Mouse (Mus musculus) kidney, adult 2 months (tissue): ENCODE measurements around the gene Hist1h2bk. TPM values are rescaled to one million over a fixed set of nuclear protein-coding genes. Genes with fewer than 3 reads are reported as not detected.
"Not testable (repeated sequence)": the region's sequence is repeated elsewhere in the genome, so short reads cannot be mapped to it uniquely, and the experiment has no call there.

Experiments
- DNase-seq: peaks from one replicate; pipeline ENCODE4 v3.0.0; 2021
- H3K27ac ChIP-seq: fragments of 200-500 bp; 2 replicates; pipeline ENCODE4 v1.5.1; 2012; ENCODE audit warnings: low read depth, low read length, control low read depth, inconsistent platforms; ENCODE audit not compliant: insufficient read depth
- H3K27me3 ChIP-seq: fragments of 200-500 bp; replicated peaks from 2 replicates; pipeline ENCODE4 v1.6.1; 2012; ENCODE audit warnings: mild to moderate bottlenecking, moderate library complexity, low read length, inconsistent platforms; ENCODE audit not compliant: control insufficient read depth, insufficient read depth
- H3K36me3 ChIP-seq: fragments of 200-500 bp; 2 replicates; pipeline ENCODE4 v1.6.1; 2012; ENCODE audit warnings: mild to moderate bottlenecking, moderate library complexity, low read length, inconsistent platforms; ENCODE audit not compliant: control insufficient read depth, insufficient read depth
- H3K4me1 ChIP-seq: fragments of 200-500 bp; 2 replicates; pipeline ENCODE4 v1.6.1; 2011; ENCODE audit warnings: low read length; ENCODE audit not compliant: control insufficient read depth, insufficient read depth
- H3K4me3 ChIP-seq: fragments of 200-500 bp; 2 replicates; pipeline ENCODE4 v1.5.1; 2011; ENCODE audit warnings: mild to moderate bottlenecking, low read depth, low read length, control low read depth; ENCODE audit not compliant: insufficient read depth
- CTCF ChIP-seq: fragments of 200-500 bp; conservative IDR thresholded peaks from 2 replicates; pipeline ENCODE4 v1.5.1; 2011; ENCODE audit warnings: low read depth, mild to moderate bottlenecking, control low read depth, low read length, moderate library complexity, mixed read lengths; ENCODE audit not compliant: insufficient read depth, insufficient read length
- POLR2A ChIP-seq: fragments of 200-500 bp; IDR thresholded peaks from one replicate; pipeline ENCODE4 v1.6.1; 2011; ENCODE audit warnings: low read depth, low read length, control low read depth
- WGBS: fragments of 180-500 bp; shearing (Covaris S2); methylation state at CpG from one replicate; pipeline ENCODE4 v1.1.7; 2018; 5-methylcytosine and 5-hydroxymethylcytosine counted together
- polyA plus RNA-seq: library from polyadenylated mRNA; depleted of rRNA; stranded (reverse); fragments of >200 nt; gene quantifications from 2 replicates; pipeline ENCODE4 v1.2.3, GENCODE M21; 2012; rRNA removed

Hist1h2bk gene
- polyA plus RNA-seq = 4.2 and 6.0 TPM in 2 replicates

DNA sequence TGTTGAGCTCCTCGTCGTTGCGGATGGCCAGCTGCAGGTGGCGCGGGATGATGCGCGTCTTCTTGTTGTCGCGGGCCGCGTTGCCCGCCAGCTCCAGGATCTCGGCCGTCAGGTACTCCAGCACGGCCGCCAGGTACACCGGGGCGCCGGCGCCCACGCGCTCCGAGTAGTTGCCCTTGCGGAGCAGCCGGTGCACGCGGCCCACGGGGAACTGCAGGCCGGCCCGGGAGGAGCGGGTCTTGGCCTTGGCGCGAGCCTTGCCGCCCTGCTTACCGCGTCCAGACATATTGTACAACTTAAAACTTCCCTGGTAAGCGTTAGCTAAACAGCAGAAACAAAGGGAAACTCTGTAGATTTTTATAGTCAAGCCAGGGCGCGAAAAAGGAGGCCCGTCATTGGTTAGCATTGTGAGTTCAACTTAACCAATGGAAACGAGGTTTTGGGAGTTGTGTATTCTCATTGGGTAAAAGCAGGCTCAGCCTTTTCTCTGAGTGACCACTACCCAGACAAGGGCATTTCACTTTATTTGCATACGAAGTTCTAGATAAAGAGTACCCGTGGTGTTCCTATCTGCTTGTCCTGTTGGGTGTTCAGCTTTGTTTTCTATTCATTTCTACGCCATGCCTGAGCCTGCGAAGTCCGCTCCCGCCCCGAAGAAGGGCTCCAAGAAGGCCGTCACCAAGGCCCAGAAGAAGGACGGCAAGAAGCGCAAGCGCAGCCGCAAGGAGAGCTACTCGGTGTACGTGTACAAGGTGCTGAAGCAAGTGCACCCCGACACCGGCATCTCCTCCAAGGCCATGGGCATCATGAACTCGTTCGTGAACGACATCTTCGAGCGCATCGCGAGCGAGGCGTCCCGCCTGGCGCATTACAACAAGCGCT is at the start of gene Hist1h2bk, which contains the start of gene Hist1h2ah:
Gene Hist1h2bk (plus strand): TSS at position 604 of the 882 bp plus-strand sequence.
Gene Hist1h2ah (minus strand): TSS at position 302 of the 882 bp plus-strand sequence.
- peak; percentile 95 for DNase-seq
- under 1% methylated on average over 33 of the region's 69 CpGs for WGBS
- not testable (repeated sequence) for H3K4me1 ChIP-seq, H3K36me3 ChIP-seq, H3K27me3 ChIP-seq
- Histone ChIP-seq H3K4me3 (peak within 1 kb of the TSS; percentile 69), H3K27ac (peak within 1 kb of the TSS; percentile 96)

DNA sequence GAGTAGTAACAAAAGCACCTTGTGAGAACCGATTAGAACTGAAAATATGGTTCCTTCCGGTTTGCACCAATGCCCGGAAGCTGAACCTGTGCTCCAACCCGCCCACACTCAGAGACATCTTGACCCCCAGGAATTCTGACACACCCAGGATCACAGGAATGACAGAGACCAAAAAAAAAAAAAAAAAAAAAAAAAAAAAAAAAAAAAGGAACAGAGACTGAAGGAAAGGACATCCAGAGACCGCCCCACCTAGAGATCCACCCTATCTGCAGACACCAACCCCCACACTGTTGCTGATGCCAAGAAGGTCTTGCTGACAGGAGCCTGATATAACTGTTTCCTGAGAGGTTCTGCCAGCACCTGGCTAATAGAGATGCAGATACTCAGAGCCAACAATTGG is 43.1 kb upstream of the Hist1h2bk start:
- Histone ChIP-seq H3K4me1 (no peaks in the 10 kb centered on the region), H3K36me3 (no peaks in the 10 kb centered on the region), H3K4me3 (no peak overlapping the region), H3K27me3 (peaks cover 7% of the 10 kb centered on the region), H3K27ac (no peak overlapping the region)
- 89% methylated on average over 5 of the region's 5 CpGs for WGBS
- no peak for DNase-seq
- TF ChIP-seq POLR2A = no peak
- no peak for TF ChIP-seq CTCF

DNA sequence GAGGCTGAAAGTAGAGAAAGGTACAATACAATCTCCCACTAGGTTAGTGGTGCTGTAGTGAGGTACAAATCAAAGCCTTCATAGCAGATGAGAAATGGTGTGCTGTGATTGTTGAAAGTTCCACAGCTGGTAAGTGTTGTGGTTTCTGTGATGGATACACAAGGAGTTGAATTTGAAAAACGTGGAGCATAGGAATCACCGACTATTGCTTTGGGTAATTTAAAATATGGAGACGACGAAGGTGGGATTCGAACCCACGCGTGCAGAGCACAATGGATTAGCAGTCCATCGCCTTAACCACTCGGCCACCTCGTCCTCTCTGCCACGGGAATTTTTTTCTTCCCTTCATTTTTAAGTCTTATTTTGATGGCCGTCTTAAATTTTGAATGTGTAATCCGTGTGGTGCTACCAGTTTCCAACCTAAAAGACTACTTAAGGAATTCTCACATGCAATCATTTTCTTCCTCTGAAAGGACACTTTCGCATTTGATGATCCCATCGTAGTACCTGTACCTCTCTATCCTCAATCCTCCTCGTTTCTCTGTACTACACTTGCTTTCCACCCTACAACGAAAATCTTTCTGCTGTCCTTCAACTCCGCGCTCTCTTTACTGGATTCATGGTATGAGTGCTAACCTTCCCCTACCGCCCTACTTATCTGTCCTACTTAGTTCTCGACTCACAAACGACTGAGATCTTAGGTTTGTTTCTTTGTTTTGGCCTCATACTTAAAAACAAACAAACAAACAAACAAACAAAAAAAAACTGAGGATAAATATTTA is 41.5 kb upstream of the Hist1h2bk start:
- Histone ChIP-seq H3K4me1 (no peaks in the 10 kb centered on the region), H3K4me3 (no peak overlapping the region), H3K27ac (no peak overlapping the region), H3K36me3 (no peaks in the 10 kb centered on the region), H3K27me3 (peaks cover 10% of the 10 kb centered on the region)
- 13% methylated on average over 22 of the region's 22 CpGs for WGBS
- TF ChIP-seq POLR2A (no peak), CTCF (no peak)
- peak; percentile 25 for DNase-seq

DNA sequence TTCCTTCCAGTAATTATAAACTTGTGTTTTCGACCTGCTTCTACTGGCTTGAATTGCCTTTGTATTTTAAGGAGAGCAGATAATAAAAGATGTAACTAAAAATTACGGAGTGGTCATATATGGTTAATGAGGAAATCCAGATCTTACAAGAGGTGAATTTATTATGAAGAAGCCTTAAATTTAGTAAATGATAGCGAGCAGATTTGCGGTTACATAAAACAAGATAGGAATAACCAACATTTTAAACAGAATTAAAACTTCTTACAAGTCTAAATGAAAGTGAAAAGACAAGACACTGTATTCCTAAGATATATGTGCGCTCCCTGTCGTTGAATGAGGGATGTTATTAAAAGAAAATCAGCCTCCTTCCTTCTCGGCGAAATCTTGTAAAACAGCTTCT is 40.8 kb upstream of the Hist1h2bk start:
- 16% methylated on average over 8 of the region's 8 CpGs for WGBS
- H3K4me1 ChIP-seq = no peaks in the 10 kb centered on the region
- peaks cover 10% of the 10 kb centered on the region for H3K27me3 ChIP-seq

DNA sequence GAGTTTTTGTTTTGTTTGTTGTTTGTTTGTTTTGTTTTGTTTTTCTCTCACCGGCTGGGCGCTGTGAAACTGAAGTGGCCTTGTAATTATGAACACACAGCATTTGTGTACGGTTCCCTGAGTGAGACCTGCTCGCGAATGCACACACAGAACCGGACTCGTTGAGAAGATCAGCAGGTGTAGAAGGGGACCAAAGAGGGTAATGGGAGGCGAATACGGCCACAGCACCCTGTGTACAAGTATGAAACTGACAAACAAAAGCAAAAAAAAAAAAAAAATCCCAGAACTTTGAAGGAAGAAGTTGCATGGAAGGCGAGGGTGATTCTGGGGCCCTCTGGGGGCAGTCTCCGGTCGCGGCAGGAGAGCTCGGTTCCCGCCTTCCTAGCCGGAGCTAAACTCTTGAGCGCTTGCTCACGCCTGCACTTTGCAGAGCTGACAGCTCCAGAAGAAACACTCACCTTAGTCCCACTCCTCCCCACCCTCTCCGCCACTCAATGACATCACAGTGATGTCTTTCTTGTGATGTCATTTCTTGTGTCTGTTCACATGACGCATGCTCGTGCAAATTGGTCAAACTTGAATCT is 40.2 kb upstream of the Hist1h2bk start:
- 6% methylated on average over 21 of the region's 21 CpGs for WGBS
- no peaks in the 10 kb centered on the region for H3K4me1 ChIP-seq

More for the DNA sequence above, 40.8 kb upstream of the Hist1h2bk start:
- TF ChIP-seq CTCF = no peak
- no peak for DNase-seq
- Histone ChIP-seq H3K36me3 (no peaks in the 10 kb centered on the region), H3K27ac (no peak overlapping the region), H3K4me3 (no peak overlapping the region)

DNA sequence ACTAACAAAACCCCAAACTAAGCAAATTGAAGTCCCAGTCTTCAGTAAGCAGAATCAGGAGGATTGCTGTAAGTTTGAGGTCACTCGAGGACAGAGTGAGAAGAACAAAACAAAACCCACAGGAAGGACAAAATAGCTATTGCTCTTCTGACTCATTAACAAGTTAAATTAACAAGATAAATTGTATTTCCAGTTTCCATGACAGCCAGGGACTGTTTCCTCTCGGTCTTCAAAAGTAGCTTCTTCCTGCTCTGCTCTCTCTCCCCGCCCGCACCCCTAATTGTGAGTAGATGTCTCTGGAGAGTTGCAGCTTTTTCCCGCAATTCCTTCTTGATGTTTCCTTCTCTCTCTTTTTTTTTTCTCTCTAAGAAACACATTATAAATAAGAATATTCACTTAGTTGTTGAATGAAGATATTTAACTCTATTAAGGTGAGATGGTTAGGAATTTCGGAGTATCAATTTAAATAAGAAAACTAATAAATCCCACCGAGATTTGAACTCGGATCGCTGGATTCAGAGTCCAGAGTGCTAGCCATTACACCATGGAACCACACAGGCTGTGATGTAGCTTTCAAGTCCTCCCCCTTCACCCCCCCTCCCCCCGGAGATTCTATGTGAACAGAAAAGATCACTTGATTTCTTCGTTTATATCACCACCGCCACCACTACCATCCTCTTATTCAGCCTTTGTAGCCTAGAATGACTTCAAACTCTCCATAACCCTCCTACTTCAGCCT is 39.4 kb upstream of the Hist1h2bk start:
- Histone ChIP-seq H3K4me3 (no peak overlapping the region), H3K36me3 (no peaks in the 10 kb centered on the region), H3K27me3 (peaks cover 10% of the 10 kb centered on the region), H3K4me1 (no peaks in the 10 kb centered on the region), H3K27ac (no peak overlapping the region)
- DNase-seq = peak; percentile 8
- TF ChIP-seq CTCF (no peak), POLR2A (no peak)
- WGBS = 12% methylated on average over 12 of the region's 12 CpGs

More for the DNA sequence above, 40.2 kb upstream of the Hist1h2bk start:
- Histone ChIP-seq H3K36me3 (no peaks in the 10 kb centered on the region), H3K27me3 (peaks cover 10% of the 10 kb centered on the region), H3K27ac (no peak overlapping the region), H3K4me3 (no peak overlapping the region)
- TF ChIP-seq POLR2A (no peak), CTCF (no peak)
- peak; percentile 19 for DNase-seq
